Mouse (Mus musculus): ENCODE measurements around the gene Tspan32.

- TF ChIP-seq CTCF (conservative IDR thresholded peaks at IDR 0.05; ENCODE audit: low read length) = no peak
- no peak for TF ChIP-seq NANOG (IDR thresholded peaks at IDR 0.05; ENCODE audit: borderline replicate concordance, low read length)
- TF ChIP-seq POU5F1 (IDR thresholded peaks at IDR 0.05; ENCODE audit: borderline replicate concordance, low read length) = no peak
Observed at GRCm38 (mm10) chr7:143049331-143049730, 44.5 kb downstream of the Tspan32 start.
